Mouse (Mus musculus) splenic B cell, adult 2 months (primary cell): ENCODE measurements around the gene Snx11.

Source experiments
- DNase-seq: peaks from one replicate; pipeline ENCODE4 v3.0.0-alpha.2; 2011; ENCODE audit warnings: low read depth, low spot score
- H3K27me3 ChIP-seq: 2 replicates; pipeline ENCODE4 v1.6.1; 2012; ENCODE audit warnings: mild to moderate bottlenecking, low read length, moderate library complexity, mixed read lengths; ENCODE audit not compliant: control insufficient read depth, poor library complexity, insufficient read depth, severe bottlenecking
- H3K36me3 ChIP-seq: 2 replicates; pipeline ENCODE4 v1.6.1; 2012; ENCODE audit warnings: mild to moderate bottlenecking, low read length, moderate library complexity, mixed read lengths; ENCODE audit not compliant: control insufficient read depth, poor library complexity, insufficient read depth, severe bottlenecking

Snx11 gene

GRCm38 (mm10) chr11:96762742-96763470 is 14.5 kb downstream of the Snx11 start:
- Histone ChIP-seq H3K27me3 (no peaks in the 10 kb centered on the region), H3K36me3 (no peaks in the 10 kb centered on the region; the same call in 1 of the 2 replicates)
- DNase-seq = no peak

GRCm38 (mm10) chr11:96761984-96762383 is 15.4 kb downstream of the Snx11 start:
- H3K27me3 ChIP-seq = no peaks in the 10 kb centered on the region
- no peaks in the 10 kb centered on the region; the same call in 1 of the 2 replicates for H3K36me3 ChIP-seq
- no peak for DNase-seq

GRCm38 (mm10) chr11:96760042-96760441 is 17.3 kb downstream of the Snx11 start:
- Histone ChIP-seq H3K27me3 (no peaks in the 10 kb centered on the region), H3K36me3 (no peaks in the 10 kb centered on the region; the same call in 1 of the 2 replicates)
- peak; percentile 89 for DNase-seq

- Histone ChIP-seq H3K36me3 (no peaks in the 10 kb centered on the region), H3K27me3 (no peaks in the 10 kb centered on the region)
- no peak for DNase-seq
These were observed 19.0 kb downstream of the Snx11 start for GRCm38 (mm10) chr11:96758402-96758801.

GRCm38 (mm10) chr11:96757421-96757820 is 19.9 kb downstream of the Snx11 start:
- no peak for DNase-seq
- H3K27me3 ChIP-seq = no peaks in the 10 kb centered on the region
- H3K36me3 ChIP-seq = no peaks in the 10 kb centered on the region

- H3K36me3 ChIP-seq = no peaks in the 10 kb centered on the region
- DNase-seq = no peak
- H3K27me3 ChIP-seq = no peaks in the 10 kb centered on the region
These were observed 22.1 kb downstream of the Snx11 start for GRCm38 (mm10) chr11:96755298-96755697.

GRCm38 (mm10) chr11:96747555-96747954 is 29.8 kb downstream of the Snx11 start:
- no peaks in the 10 kb centered on the region for H3K36me3 ChIP-seq
- H3K27me3 ChIP-seq = no peaks in the 10 kb centered on the region
- no peak for DNase-seq

GRCm38 (mm10) chr11:96746648-96747047 is 30.7 kb downstream of the Snx11 start:
- no peaks in the 10 kb centered on the region for H3K36me3 ChIP-seq
- H3K27me3 ChIP-seq = no peaks in the 10 kb centered on the region
- no peak for DNase-seq

- DNase-seq = no peak
- Histone ChIP-seq H3K27me3 (no peaks in the 10 kb centered on the region), H3K36me3 (no peaks in the 10 kb centered on the region)
These were observed 33.5 kb downstream of the Snx11 start for GRCm38 (mm10) chr11:96743891-96744290.

GRCm38 (mm10) chr11:96743000-96743399 is 34.4 kb downstream of the Snx11 start:
- no peaks in the 10 kb centered on the region for H3K27me3 ChIP-seq
- no peak for DNase-seq

GRCm38 (mm10) chr11:96741995-96742394 is 35.4 kb downstream of the Snx11 start:
- Histone ChIP-seq H3K27me3 (no peaks in the 10 kb centered on the region), H3K36me3 (no peaks in the 10 kb centered on the region)
- DNase-seq = no peak

More at GRCm38 (mm10) chr11:96743000-96743399, 34.4 kb downstream of the Snx11 start:
- H3K36me3 ChIP-seq = no peaks in the 10 kb centered on the region

- Histone ChIP-seq H3K27me3 (no peaks in the 10 kb centered on the region), H3K36me3 (no peaks in the 10 kb centered on the region)
- DNase-seq = no peak
These were observed 36.6 kb downstream of the Snx11 start for GRCm38 (mm10) chr11:96740796-96741195.

- no peak for DNase-seq
- Histone ChIP-seq H3K36me3 (no peaks in the 10 kb centered on the region), H3K27me3 (0 out of 2 replicates have a peak, but pooled peaks cover 2% of the 10 kb centered on the region)
These were observed 39.5 kb downstream of the Snx11 start for GRCm38 (mm10) chr11:96737673-96738471.

GRCm38 (mm10) chr11:96736361-96736760 is 41.0 kb downstream of the Snx11 start:
- Histone ChIP-seq H3K36me3 (no peaks in the 10 kb centered on the region), H3K27me3 (0 out of 2 replicates have a peak, but pooled peaks cover 2% of the 10 kb centered on the region)
- DNase-seq = no peak

GRCm38 (mm10) chr11:96735908-96736307 is 41.5 kb downstream of the Snx11 start:
- no peaks in the 10 kb centered on the region for H3K36me3 ChIP-seq
- peak; percentile 7 for DNase-seq
- H3K27me3 ChIP-seq = 0 out of 2 replicates have a peak, but pooled peaks cover 2% of the 10 kb centered on the region
